Mouse (Mus musculus): ENCODE results near the gene Mboat1. TPM values are rescaled to one million over a fixed set of nuclear protein-coding genes. Genes with fewer than 3 reads are reported as not detected.

Gene Mboat1
- 1 to 10 TPM in 3 of 4 experiments, under 1 TPM in 1; 0.65 to 1.3 (median 1.2) TPM for total RNA-seq (2022)

- peak; percentile 68 for DNase-seq (ENCODE audit: low spot score)
Measured at GRCm38 (mm10) chr13:30136243-30136922, at the start of gene Mboat1. Gene Mboat1 (plus strand): TSS chr13:30136489.

- DNase-seq (ENCODE audit: low spot score): peak; percentile 3
Measured at GRCm38 (mm10) chr13:30093086-30093485, 43.2 kb upstream of the Mboat1 start.

- DNase-seq (ENCODE audit: low spot score): no peak
Measured at GRCm38 (mm10) chr13:30095851-30096250, 40.4 kb upstream of the Mboat1 start.

GRCm38 (mm10) chr13:30096536-30096935 lies 39.8 kb upstream of the Mboat1 start:
- DNase-seq (ENCODE audit: low spot score): no peak

DNA sequence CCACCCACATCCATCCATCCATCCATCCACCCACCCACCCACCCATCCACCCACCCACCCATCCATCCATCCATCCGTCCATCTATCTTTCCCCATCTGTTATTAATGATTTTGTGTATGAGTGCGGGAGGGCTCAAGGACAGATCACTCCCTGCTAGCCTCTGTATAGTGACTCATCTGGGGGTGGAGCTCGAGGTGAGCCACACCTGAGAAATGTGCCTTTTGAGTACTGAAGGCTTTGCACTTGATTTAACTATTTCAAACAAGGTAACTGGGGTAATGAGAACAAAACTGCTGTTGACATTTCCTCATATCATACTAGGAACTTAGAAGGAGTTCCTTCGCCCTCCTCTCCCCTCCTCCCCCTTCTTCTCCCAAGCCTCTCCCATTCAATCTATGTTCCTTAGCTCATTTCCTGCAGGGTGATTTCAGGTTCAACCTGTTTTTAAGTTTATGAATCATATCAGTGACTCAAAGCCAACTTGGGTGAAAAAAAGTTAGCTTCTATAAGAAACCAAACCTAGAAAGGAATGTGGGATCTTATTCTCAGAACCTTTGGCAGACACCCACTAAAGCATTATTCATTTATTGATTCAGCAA lies 27.2 kb upstream of the Mboat1 start:
- DNase-seq (ENCODE audit: low spot score): no peak

GRCm38 (mm10) chr13:30115792-30116191 lies 20.5 kb upstream of the Mboat1 start:
- no peak for DNase-seq (ENCODE audit: low spot score)

GRCm38 (mm10) chr13:30136923-30137629 lies 787 bp downstream of the Mboat1 start:
- no peak for DNase-seq (ENCODE audit: low spot score)

DNA sequence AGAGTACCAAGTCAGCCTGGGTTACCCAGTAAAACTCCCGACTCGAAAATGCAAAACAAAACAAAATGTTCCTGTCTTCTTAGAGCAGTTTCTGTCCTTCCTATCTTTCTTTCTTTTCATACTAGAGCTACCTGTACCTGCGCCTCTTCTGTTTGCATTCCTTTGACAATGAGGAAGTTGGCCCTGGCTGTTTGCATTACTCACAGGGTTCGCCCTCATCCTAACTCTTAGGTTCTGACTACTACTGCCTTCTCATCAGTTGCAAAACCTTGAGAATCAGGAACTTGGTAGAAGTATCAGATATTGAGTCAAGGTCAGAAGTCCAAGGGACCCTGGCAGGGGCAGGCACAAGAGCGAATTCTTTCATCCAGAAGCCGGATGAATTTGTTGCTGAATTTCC lies 1.7 kb downstream of the Mboat1 start:
- no peak for DNase-seq (ENCODE audit: low spot score)

- DNase-seq (ENCODE audit: low spot score): no peak
Measured at GRCm38 (mm10) chr13:30140149-30140548, 3.9 kb downstream of the Mboat1 start.

GRCm38 (mm10) chr13:30140646-30141045 lies 4.4 kb downstream of the Mboat1 start:
- DNase-seq (ENCODE audit: low spot score): no peak

DNA sequence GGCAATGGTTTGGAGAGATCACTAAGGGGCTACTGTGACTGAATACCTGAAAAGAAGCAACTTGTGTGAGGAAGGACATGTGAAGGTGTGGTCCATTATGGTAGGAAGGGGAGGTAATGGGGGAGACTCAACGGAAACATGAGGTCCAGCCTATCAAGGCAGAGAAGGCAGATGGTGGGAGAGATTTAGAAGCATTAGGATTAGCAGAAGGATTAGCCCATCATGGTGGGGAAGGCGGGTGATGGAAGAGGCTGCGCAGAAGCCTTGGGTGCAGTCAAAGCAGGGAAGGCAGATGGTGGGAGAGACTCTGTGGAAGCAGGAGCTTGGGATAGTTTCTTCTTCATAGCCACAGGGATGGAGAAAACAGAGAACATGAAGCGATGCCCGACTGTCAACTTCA lies 5.7 kb downstream of the Mboat1 start:
- DNase-seq (ENCODE audit: low spot score): no peak

GRCm38 (mm10) chr13:30146468-30146867 lies 10.2 kb downstream of the Mboat1 start:
- no peak for DNase-seq (ENCODE audit: low spot score)

- no peak for DNase-seq (ENCODE audit: low spot score)
Measured at GRCm38 (mm10) chr13:30154264-30154663, 18.0 kb downstream of the Mboat1 start.

DNA sequence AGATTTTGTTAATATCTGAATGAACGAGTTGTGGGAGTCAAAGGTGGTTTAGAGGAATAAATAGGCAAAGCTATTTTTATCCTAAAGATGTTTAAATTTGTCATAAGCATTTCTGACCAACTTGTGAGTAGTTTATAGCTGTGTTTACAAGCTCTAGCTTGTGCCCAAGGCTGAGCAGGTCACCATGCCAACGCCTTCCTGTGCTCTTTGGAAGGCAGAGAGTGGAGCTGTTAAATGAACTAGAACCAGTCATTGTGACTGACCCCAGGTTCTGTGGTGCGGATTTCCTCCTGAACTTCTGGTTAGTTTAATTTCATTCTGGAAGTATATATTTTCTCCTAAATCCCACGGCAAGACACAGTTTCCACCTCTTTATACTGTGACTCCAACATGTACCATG lies 23.3 kb downstream of the Mboat1 start:
- DNase-seq (ENCODE audit: low spot score): no peak

GRCm38 (mm10) chr13:30163521-30163920 lies 27.2 kb downstream of the Mboat1 start:
- no peak for DNase-seq (ENCODE audit: low spot score)

- DNase-seq (ENCODE audit: low spot score): no peak
Measured at GRCm38 (mm10) chr13:30166138-30167090, 30.1 kb downstream of the Mboat1 start.

GRCm38 (mm10) chr13:30167499-30167898 lies 31.2 kb downstream of the Mboat1 start:
- DNase-seq (ENCODE audit: low spot score): no peak

DNA sequence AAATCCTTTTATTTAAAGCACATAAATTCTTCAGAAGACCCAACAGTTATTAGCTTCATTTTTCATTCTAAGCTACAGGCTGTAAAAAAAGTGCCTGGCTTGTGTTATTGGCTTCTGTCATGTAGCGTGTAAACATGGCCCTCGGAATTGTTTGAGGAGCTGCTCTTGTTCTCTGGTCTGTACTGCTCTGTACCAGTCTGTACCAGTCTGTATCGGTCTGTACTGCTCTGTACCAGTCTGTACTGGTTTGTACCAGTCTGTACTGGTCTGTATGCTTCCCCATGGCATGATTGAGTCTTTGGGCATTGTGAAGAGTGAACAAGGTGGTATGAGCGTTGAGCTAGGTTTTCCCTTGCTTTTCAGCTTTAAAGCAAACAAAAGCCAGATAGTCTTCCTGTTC lies 32.5 kb downstream of the Mboat1 start:
- no peak for DNase-seq (ENCODE audit: low spot score)

- no peak for DNase-seq (ENCODE audit: low spot score)
Measured at GRCm38 (mm10) chr13:30170061-30170460, 33.8 kb downstream of the Mboat1 start.

- no peak for DNase-seq (ENCODE audit: low spot score)
Measured at GRCm38 (mm10) chr13:30174586-30174985, 38.3 kb downstream of the Mboat1 start.

DNA sequence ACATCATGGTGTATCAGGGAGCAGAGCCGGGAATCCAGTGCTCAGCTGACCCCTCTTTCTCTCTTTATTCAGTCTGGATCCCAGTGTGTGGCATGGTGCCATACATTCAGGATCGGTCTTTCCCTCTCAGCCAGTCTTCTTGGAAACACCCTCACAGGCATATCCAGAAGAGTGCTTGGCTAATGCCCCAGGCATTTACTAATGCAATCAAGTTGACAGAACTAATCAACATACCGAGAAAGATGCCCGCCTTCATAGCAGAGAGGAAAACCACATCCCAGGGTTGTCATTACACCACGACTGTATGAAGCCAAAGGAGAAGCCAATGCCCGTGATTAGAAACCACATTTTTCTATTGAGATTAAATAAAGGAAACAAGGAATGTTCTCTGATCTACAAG lies 41.1 kb downstream of the Mboat1 start:
- DNase-seq (ENCODE audit: low spot score): no peak

DNA sequence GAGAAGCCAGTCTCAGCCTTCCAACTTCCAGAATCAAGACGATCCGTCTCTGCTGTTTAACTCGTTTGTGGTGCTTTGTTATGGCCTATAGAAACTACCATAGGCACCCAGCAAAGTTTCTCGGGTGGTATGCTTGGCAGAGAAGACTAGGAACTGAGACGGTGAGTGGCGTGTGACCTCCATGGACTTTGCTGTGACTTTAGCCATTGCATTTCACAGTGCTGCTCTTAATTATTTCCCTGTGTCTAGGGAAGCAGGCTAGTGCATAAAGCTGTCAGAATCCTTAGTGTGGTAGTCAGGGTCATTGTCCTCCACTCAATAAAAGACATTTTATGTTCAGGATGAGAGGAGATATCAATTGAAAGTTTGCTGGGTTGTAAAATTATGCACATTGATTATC lies 49.3 kb downstream of the Mboat1 start:
- no peak for DNase-seq (ENCODE audit: low spot score)

Data from heart, adult 8-10 months (tissue).